Mouse (Mus musculus) NIH3T3 (cell line): ENCODE results near the gene Tmem81.
A peak's percentile ranks its signal among the peaks of the same experiment; 100 is the strongest.

Experiments
- DNase-seq: peaks from one replicate; pipeline ENCODE4 v3.0.0-alpha.2; 2012; ENCODE audit warnings: low read depth

Gene Tmem81

DNA sequence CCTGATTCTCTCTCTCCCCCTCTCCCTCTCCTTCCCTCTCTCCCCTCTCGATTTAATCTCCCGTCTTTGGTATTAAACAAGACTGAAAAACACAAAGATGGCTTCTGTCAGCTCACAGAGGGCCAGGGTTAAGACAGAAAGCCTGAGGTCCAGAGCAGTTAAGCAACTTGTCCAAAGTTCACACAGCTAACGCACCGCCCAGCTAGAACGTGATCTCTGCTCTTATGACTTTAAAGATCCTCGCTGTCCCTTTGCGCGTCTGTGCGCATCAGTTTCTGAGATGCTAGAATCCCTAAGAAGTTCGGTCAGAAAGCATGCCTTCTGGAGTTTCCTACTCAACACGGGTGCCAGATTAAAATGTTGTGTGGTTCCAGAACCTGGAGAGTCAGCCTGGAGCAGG is 13.7 kb downstream of the Tmem81 start:
- no peak for DNase-seq

GRCm38 (mm10) chr1:132520764-132521163 is 14.7 kb downstream of the Tmem81 start:
- DNase-seq: peak; percentile 64

DNA sequence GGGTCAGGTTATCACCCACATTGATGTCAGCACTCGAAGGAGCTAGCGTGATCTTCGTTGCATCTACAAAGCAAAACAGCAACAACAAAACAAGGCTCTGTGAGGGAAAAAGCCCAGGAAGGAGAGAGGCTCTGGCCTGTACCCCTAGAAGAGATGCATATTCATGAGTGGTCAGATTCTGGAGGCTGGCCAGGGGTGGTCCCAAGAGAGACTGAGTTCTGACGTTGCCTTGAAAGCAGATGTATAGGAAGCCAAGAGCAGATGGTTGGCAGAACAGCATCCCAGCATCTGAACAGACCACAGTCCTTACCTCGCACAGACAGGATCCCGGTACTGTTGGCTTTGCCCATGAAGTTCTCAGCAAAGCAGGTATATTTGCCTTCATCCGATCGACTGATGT is 17.0 kb downstream of the Tmem81 start:
- DNase-seq: peak; percentile 20

DNA sequence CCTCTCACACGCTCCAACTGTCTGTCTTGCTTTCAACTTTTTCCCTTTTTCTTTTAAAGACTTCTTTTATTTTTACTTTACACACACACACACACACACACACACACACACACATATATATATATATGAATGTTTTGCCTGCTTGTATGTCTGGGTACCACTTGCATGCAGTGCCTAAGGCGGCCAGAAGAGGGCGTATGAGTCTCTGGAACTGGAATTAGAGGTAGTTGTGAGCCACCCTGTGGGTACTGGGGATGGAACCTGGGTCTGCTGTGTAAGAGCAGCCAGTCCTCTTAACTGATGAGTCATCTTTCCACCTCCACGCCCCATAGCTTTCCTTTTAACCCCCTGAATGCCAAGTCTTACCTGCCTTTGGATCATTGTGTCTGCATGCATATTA is 17.9 kb downstream of the Tmem81 start:
- peak; percentile 51 for DNase-seq

DNA sequence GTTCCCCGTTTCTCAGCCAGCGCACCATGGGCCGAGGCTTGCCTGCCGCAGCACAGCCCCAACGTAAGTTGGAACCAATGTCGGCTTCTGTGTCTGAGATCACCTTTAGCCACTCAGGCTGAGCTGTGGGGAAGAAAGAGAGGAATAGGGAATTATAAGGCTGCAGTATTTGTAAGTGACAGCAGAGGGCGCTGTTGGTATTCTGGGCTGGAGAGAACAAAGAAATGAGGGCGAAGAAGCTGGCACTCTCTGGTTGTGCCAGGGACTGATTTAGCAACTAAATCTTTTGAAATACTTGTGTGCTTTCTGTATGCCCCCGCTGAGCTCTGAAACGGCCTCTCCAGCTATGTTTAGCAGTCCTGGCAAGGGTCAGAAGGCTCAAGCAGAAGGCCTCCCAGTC is 19.8 kb downstream of the Tmem81 start:
- peak; percentile 80 for DNase-seq

DNA sequence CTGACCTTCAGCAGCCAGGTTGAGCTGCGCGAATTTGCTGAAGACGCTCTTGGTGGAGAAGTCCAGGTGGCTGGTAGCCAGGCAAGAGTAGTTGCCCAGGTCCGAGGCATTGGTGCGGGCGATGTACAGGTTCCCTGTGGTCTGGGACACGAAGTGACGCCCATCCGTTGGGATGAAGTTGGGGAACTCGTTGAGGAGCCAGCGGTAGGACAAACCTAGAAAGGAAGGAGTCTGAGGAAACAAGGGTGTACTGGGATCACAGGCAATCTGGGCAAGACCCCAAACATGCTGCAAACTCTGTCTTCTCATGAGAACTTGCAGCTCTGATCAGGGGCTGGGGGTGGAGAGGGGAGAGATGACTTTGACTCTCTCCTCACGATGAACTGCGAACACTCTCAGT is 22.0 kb downstream of the Tmem81 start:
- DNase-seq: no peak

GRCm38 (mm10) chr1:132528647-132529334 is 22.8 kb downstream of the Tmem81 start:
- no peak for DNase-seq

DNA sequence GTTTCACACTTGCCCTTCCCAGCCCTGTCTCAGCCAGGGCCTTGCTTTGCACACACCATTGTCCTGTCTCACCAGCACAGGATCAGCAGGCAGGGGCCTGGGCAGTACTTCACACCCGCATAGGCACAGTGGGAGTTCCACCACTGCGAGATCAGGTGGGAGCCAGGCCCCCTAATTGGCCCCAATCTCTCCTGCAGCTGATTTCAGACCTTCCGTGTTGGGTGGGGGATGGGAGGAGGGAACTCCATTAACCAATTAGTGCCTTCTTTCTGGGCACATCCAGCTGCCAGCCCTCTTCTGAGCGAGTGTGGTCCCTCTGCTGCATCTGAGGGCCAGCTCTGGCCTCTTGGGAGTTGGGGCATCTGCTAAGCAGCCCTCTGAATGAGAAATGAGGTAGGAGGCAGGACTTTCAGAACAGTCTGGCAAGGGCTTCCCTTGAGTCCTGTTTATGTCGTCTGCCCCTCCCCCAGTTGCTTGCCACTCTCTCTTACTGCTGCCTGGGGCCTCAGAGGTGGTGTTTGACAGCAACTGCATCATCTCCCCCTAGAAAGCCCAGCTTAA is 24.7 kb downstream of the Tmem81 start:
- no peak for DNase-seq

DNA sequence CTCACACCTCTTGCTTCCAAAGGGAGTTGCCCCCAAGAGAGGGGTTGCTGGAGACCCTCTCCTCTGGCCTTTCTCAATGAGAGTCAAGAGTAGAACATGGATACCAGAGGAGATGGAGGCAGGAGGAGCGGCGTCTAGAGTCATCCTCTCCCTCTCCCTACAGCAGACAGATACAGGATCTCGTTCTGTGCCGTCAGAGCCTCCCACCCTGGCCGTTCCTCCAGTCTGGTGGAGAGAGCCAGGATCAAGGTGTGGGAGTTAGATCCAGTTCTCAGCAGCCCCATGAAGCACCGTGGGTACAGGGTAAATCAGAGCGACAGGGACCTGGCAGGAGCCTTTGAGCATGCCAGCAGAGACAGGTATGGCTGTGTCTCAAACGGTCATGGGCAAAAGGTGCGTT is 26.5 kb downstream of the Tmem81 start:
- DNase-seq: no peak

DNA sequence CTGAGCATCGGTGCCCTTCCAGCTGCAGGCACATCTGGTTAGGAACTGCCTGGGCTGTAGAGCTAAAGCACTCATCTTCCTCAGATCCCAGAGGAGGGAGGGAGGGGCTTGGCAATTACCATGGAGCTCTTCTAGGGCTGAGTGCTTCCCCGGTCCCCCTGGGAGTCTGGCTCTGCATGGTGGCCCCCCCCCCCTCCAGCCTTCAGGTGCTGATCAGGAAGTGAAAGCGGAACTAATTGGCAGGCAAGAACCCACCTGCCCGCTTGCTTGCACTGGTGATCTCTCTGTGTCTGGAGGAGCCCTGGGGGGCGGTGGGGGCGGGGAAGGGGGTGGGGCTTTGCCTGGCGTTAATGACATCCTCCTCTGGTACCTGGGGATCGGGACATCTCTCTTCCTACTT is 27.8 kb downstream of the Tmem81 start:
- no peak for DNase-seq

DNA sequence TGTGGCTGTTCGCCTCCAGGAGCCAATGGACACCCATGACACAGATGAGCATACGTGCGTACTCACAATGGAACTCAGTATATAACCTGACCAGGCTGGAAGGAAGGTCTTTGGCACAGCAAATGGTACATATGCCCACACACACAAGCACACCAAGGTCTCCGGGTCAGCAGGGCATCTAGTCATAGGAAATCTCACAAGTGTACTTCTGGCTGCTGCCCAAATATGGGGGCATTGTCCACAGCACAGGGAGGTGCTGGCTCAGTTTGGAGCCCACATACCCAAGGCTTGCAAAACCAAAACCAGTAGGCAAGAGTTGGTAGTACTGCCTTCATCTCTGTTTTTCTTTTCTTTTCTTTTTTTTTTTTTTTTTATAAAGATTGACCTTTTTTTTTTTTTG is 29.5 kb downstream of the Tmem81 start:
- DNase-seq: no peak

- DNase-seq: no peak
Observed at GRCm38 (mm10) chr1:132536416-132536815, 30.4 kb downstream of the Tmem81 start.

- no peak for DNase-seq
Observed at GRCm38 (mm10) chr1:132537736-132538135, 31.7 kb downstream of the Tmem81 start.

DNA sequence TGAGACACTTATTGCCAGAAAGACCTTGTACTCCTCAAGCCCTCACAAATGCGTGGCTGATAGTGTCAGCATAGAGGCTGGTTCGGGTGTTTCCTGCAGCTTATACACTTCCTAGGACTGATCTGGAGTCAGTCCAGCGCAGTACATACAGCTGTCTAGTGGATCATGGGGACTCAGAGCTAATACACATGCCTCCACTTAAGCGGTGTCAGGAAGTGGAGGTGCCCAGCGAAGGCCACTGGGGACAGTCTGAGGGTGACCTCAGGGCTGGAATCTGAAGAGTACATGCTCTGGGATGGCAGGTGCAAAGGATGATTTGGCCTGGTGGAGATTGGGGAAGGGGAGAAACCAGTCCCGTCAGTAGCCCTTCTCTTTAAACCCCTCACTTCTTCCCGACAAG is 34.7 kb downstream of the Tmem81 start:
- no peak for DNase-seq

DNA sequence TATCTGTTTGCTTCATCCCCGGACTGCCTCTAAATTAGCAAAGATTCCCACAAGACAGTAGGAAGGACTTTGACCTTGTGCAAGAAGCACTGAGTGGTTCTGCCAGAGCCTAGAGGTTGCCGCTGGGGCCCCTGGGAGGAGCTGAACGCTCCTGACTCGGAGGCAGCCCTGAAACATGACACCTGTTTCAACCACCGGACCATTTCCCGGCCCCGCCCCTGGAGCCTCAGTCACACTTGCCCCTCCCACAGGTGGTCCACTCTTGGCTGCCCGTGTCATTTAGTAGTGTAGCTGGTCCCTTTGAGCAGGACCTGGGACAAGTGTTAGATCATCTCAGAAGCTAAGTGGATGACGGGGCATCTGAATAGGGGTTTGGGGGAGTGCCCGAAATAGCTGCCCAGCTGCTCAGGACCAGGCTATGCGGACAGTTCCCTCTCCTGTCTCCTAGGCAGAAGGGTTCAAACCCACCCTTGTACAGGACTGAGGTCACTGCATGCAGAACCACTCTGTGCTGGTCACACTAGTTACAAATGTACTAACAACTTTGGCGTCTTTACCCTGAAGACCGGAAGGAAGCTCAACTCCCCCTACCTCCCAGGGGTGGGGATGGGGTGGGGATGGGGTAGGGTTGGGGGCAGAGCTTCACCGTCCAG is 35.3 kb downstream of the Tmem81 start:
- no peak for DNase-seq

- DNase-seq: no peak
Observed at GRCm38 (mm10) chr1:132541824-132542599, 36.0 kb downstream of the Tmem81 start.

DNA sequence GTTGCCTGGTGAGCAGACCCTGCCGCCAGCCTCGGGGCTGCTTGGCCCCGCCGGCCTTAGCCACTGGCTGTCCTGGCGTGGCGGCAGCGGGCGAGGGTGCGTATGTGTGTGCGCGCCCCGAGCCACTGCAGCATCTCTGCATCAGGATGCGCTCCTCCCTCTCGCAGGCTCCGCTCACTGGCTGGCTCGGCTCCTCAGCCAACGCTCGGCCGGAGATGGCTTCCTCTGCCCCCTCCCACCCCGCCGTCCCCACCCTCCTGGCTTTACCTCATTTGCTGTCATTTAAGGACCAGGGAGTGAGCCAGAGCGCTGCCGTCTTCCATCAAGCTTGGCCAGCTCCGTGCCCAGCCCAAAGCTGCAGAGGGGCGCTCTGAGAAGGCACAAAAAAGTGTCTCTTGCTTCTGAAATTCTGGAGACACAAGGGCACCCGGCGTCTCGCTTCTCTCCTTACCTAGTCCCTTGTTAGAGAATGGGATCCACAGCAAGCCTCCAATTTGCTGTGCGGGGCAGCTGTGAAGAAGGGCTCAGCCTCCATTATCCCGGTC is 36.8 kb downstream of the Tmem81 start, which contains the start of gene Cntn2:
Gene Cntn2 (minus strand): TSS at position 495 of the 545 bp plus-strand sequence.
- no peak for DNase-seq

DNA sequence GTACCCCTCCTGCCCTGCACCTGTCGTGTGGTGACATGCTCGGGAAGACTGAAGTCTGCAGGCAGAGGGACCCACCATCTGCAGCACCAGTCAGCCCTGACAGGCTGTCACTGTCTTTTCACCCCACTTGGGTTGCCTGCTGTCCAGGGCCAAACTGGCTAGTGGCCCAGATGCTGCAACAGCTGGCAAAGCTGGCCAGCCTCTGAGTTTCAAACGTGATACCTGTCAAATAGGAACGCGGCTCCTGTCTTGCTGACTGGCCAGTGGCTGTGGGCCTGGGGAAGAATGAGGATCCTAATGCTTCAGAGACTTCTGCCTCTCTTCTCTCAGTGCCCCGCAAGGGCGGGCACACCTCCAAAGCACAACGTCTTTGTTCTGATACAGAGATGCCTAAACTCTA is 37.8 kb downstream of the Tmem81 start:
- no peak for DNase-seq

DNA sequence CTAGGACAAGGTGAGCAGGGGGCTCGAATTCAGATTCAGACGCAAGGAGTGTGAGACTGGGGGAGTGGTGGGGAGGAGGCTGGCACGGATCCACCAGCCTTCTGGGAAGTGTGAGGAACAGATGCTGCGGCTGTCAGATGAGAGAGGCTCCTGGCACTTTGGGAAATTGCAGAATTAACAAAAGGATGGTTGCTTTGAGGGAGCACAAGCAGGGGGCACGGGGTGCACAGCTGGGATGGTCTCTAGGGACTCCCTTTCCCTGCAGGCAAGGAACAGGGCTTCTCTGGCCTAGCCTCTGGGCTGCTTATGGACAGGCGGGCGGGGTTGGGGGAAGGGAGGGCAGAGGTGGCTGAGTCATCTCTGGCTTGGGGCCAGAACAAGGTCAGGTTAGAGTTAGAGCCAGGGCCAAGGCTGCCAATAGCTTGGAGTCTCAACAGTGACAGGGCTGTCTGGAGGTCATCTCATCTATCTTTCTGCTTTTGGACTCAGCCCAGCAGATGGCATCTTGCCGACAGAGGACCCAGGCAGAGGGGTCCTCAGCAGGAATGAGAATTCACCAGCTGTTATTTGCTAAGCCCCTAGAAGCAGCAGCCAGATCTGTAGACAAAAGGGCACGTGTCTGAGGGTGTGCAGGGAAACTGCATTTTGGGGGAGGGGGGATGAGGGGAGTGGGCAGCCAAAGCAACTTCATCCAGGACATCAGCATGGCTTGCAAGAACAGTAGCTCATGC is 52.0 kb downstream of the Tmem81 start:
- peak; percentile 73 for DNase-seq
